Mouse (Mus musculus): ENCODE results near the gene Abi3bp.

Abi3bp gene

GRCm38 (mm10) chr16:56686747-56687146 is 209.1 kb downstream of the Abi3bp start:
- no peak for DNase-seq (ENCODE audit: low spot score)

GRCm38 (mm10) chr16:56690715-56691114 is 213.0 kb downstream of the Abi3bp start:
- no peak for DNase-seq (ENCODE audit: low spot score)

GRCm38 (mm10) chr16:56696448-56696847 is 218.8 kb downstream of the Abi3bp start:
- DNase-seq (ENCODE audit: low spot score): no peak

GRCm38 (mm10) chr16:56700898-56701297 is 223.2 kb downstream of the Abi3bp start:
- no peak for DNase-seq (ENCODE audit: low spot score)

- no peak for DNase-seq (ENCODE audit: low spot score)
Measured at GRCm38 (mm10) chr16:56705731-56706130, 228.1 kb downstream of the Abi3bp start.

- no peak for DNase-seq (ENCODE audit: low spot score)
Measured at GRCm38 (mm10) chr16:56710071-56710470, 232.4 kb downstream of the Abi3bp start.

GRCm38 (mm10) chr16:56715608-56716007 is 237.9 kb downstream of the Abi3bp start:
- no peak for DNase-seq (ENCODE audit: low spot score)

GRCm38 (mm10) chr16:56716557-56717179 is 239.0 kb downstream of the Abi3bp start:
- peak; percentile 59 for DNase-seq (ENCODE audit: low spot score)

- peak; percentile 100 for DNase-seq (ENCODE audit: low spot score)
Measured at GRCm38 (mm10) chr16:56717224-56718200, 239.8 kb downstream of the Abi3bp start, which contains the start of gene Tfg. TSS of gene Tfg (minus strand) at chr16:56717450.

GRCm38 (mm10) chr16:56719031-56719430 is 241.4 kb downstream of the Abi3bp start:
- DNase-seq (ENCODE audit: low spot score): no peak

- peak; percentile 22 for DNase-seq (ENCODE audit: low spot score)
Measured at GRCm38 (mm10) chr16:56722357-56722756, 244.7 kb downstream of the Abi3bp start.

GRCm38 (mm10) chr16:56724927-56725326 is 247.2 kb downstream of the Abi3bp start:
- DNase-seq (ENCODE audit: low spot score): no peak

GRCm38 (mm10) chr16:56729060-56729459 is 251.4 kb downstream of the Abi3bp start:
- no peak for DNase-seq (ENCODE audit: low spot score)

Measured in adipocyte (in vitro differentiated cells).